Mouse (Mus musculus): ENCODE results near the gene Capn6.

DNA sequence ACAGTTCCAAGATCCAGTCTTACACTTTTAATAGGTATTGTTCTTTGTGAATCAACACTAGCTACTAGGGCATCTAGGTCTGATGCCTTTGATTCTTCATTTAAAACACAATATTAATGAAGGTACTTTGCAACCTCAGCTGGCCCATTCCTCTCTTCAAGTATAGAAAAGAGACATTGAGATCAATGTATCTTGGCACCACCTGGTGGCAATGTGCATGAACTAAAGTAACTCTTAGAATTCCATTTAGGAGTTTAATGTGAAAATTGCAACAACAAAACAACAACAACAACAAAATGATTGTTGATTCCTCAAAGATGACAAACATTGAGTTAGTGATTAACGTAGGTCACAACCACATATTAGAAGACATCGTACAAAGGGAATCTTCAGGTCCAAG, 8.3 kb downstream of the Capn6 start:
- TF ChIP-seq POLR2A (IDR thresholded peaks at IDR 0.05; ENCODE audit: insufficient read depth, low read depth, low read length) (no peak), CTCF (IDR thresholded peaks at IDR 0.05; ENCODE audit: insufficient read depth, low read depth, low read length) (no peak)

All from olfactory bulb, adult 2 months (tissue).